ENCODE assay signal across 13 mouse cellular contexts in the genomic region with DNA sequence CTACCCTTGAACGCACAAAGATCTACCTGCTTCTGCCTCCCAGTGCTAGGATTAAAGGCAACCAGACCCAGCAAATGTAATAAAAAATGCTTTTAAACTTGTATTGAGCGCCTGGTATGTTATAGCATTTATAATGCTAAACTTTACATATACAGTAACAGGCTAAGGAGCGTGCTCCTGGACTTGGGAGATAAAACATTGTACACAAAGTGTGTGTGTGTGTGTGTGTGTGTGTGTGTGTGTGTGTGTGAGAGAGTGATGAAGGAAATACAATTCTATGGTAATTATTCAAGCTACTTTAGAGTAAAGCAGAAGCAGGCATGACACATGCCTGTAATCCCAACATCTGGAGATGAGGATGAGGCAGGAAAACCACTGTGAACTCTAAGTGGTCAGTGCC. TPM values are rescaled to one million over a fixed set of nuclear protein-coding genes. Genes with fewer than 3 reads are reported as not detected.
DNase-seq lines count a peak whose midpoint lies in the region; ATAC-seq lines count a peak whose summit lies in the region.
"Had no signal": no experiment of that assay in that cellular context is flagged by ENCODE, and none has a peak within 500 bp of the region (broad histone marks: within the 10 kb centered on the region; RNA-seq: fewer than 3 reads in every experiment).

A gene (minus strand): TSS at position 101 of the 400 bp plus-strand sequence.

- no peaks in the 10 kb centered on the region; the same call in none of the 2 replicates for H3K9me3 ChIP-seq in hindbrain, embryonic 16.5 days (ENCODE audit: control insufficient read depth, low read length)

- no peak within 1 kb of the TSS for H3K4me2 ChIP-seq in hindbrain, embryonic 16.5 days (ENCODE audit: low read length)
- H3K4me2 ChIP-seq: forebrain, embryonic 13.5 days had no signal

- no peaks in the 10 kb centered on the region for H3K36me3 ChIP-seq in hindbrain, embryonic 16.5 days (ENCODE audit: control insufficient read depth, insufficient read depth, low read length)

- no peak for DNase-seq in left cerebral cortex, adult 18-20 months (ENCODE audit: low spot score in 2 of 2)
- DNase-seq in left cerebral cortex, adult 9 months (ENCODE audit: low spot score in 2 of 2): no peak
- no peak for DNase-seq in adrenal gland, postnatal 14 days
- no peak for DNase-seq in gastrocnemius, postnatal 25 days
- no peak for DNase-seq in adipocyte (ENCODE audit: low spot score)
- DNase-seq: cerebellum, adult 8-10 months; kidney, postnatal 14 days; right cerebral cortex, postnatal 4 days had no signal

- no peak within 1 kb of the TSS for H3K9ac ChIP-seq in hindbrain, embryonic 16.5 days (ENCODE audit: low read depth, low read length)
- H3K9ac ChIP-seq: forebrain, embryonic 13.5 days had no signal

- ATAC-seq in inflammation-experienced regulatory T-cells, adult 6 months: no peak
- no peak for ATAC-seq in megakaryocyte, adult 5-6 weeks (ENCODE audit: poor library complexity, severe bottlenecking)
- no peak for ATAC-seq in hindbrain, embryonic 16.5 days
- ATAC-seq: forebrain, embryonic 13.5 days; midbrain, embryonic 16.5 days had no signal

- no peaks in the 10 kb centered on the region for H3K27me3 ChIP-seq in hindbrain, embryonic 16.5 days (replicated peaks; ENCODE audit: control insufficient read depth, insufficient read depth, low read length)
- H3K27me3 ChIP-seq: forebrain, embryonic 13.5 days had no signal

- H3K4me3 ChIP-seq in hindbrain, embryonic 16.5 days (ENCODE audit: low read length): no peak within 1 kb of the TSS
- H3K4me3 ChIP-seq: forebrain, embryonic 13.5 days had no signal

- 97% methylated on average over 3 of the region's 3 CpGs for WGBS in hindbrain, embryonic 16.5 days

- peaks cover 4% of the 10 kb centered on the region for H3K4me1 ChIP-seq in hindbrain, embryonic 16.5 days (ENCODE audit: control insufficient read depth, insufficient read depth, low read depth, low read length)

- no peak within 1 kb of the TSS for H3K27ac ChIP-seq in hindbrain, embryonic 16.5 days (ENCODE audit: low read depth, low read length)
- H3K27ac ChIP-seq: forebrain, embryonic 13.5 days had no signal

RNA-seq across cellular contexts. Expression of the gene that starts here (rescaled TPM):
- total RNA-seq in left cerebral cortex, adult 18-20 months (2021): 10 to 100 TPM; 19.1 to 21.2 TPM
- total RNA-seq in adrenal gland, postnatal 14 days (2021): 12.8 and 15.2 TPM in 2 replicates
- polyA plus RNA-seq in inflammation-experienced regulatory T-cells, adult 6 months (2017; shearing (Covaris generic)): 10 to 100 TPM; 35.5 to 42.0 (median 37.5) TPM
- 27.6 and 31.7 TPM in 2 replicates for total RNA-seq in megakaryocyte, adult 5-6 weeks (2015)
- total RNA-seq in megakaryocyte, adult 5-6 weeks (2017): 42.2 and 52.9 TPM in 2 replicates
- total RNA-seq in gastrocnemius, postnatal 25 days (2021): 1 to 10 TPM; 6.4 to 7.8 TPM
- polyA plus RNA-seq in hindbrain, embryonic 16.5 days (2015; fragmentation: Nextera tagmentation; extraction: Ambion mirVana): 3.0 and 3.5 TPM in 2 replicates
